Mouse (Mus musculus) limb, embryonic 12.5 days (tissue): ENCODE data around the gene Ankle1. TPM values are rescaled to one million over a fixed set of nuclear protein-coding genes. Genes with fewer than 3 reads are reported as not detected.
A peak's percentile ranks its signal among the peaks of the same experiment; 100 is the strongest.

ENCODE experiments used
- ATAC-seq: fragments of 200-750 bp; cut with Nextera tagmentation; 2 replicates; pipeline ENCODE4 v1.8.0; 2017; ENCODE audit warnings: low read depth, moderate TSS enrichment; ENCODE audit not compliant: insufficient number of reproducible peaks, insufficient read depth, low FRiP score, low TSS enrichment
- H3K27ac ChIP-seq: fragments of 300-500 bp; sonication (generic); 2 replicates; pipeline ENCODE4 v1.5.1; 2016; ENCODE audit warnings: mild to moderate bottlenecking, moderate library complexity
- H3K27me3 ChIP-seq: fragments of 300-500 bp; sonication (generic); 2 replicates; pipeline ENCODE4 v1.6.1; 2016; ENCODE audit warnings: mild to moderate bottlenecking, moderate library complexity
- H3K36me3 ChIP-seq: fragments of 300-500 bp; sonication (generic); 2 replicates; pipeline ENCODE4 v1.6.1; 2016; ENCODE audit warnings: mild to moderate bottlenecking, moderate library complexity
- H3K4me1 ChIP-seq: fragments of 300-500 bp; sonication (generic); replicated peaks from 2 replicates; pipeline ENCODE4 v1.6.1; 2016
- H3K4me2 ChIP-seq: fragments of 300-500 bp; sonication (generic); 2 replicates; pipeline ENCODE4 v1.6.1; 2016; ENCODE audit warnings: mild to moderate bottlenecking, moderate library complexity
- H3K4me3 ChIP-seq: fragments of 300-500 bp; sonication (generic); replicated peaks from 2 replicates; pipeline ENCODE4 v1.5.1; 2016; ENCODE audit warnings: mild to moderate bottlenecking
- H3K9ac ChIP-seq: fragments of 300-500 bp; sonication (generic); replicated peaks from 2 replicates; pipeline ENCODE4 v1.6.1; 2016; ENCODE audit warnings: mild to moderate bottlenecking, moderate library complexity
- H3K9me3 ChIP-seq: fragments of 300-500 bp; sonication (generic); 2 replicates; pipeline ENCODE4 v1.6.1; 2016; ENCODE audit warnings: mild to moderate bottlenecking, moderate library complexity
- WGBS: fragments of 180-500 bp; shearing (Covaris S2); methylation state at CpG from one replicate; pipeline ENCODE4 v1.1.7; 2016; 5-methylcytosine and 5-hydroxymethylcytosine counted together
- polyA plus RNA-seq: library from polyadenylated mRNA; unstranded; fragments of >200 nt; fragmentation: Nextera tagmentation; extraction: Ambion mirVana; gene quantifications from 2 replicates; pipeline ENCODE4 v1.2.1, GENCODE M21; 2016

Ankle1 gene
- polyA plus RNA-seq, 1 experiment from 2014 or later = 41.5 TPM

GRCm38 (mm10) chr8:71374616-71375206 is 31.1 kb upstream of the Ankle1 start:
- Histone ChIP-seq H3K27me3 (peaks cover 11% of the 10 kb centered on the region; the same call in 1 of the 2 replicates), H3K4me2 (no peak overlapping the region), H3K4me3 (no peak overlapping the region), H3K9me3 (no peaks in the 10 kb centered on the region), H3K36me3 (peaks cover 46% of the 10 kb centered on the region), H3K9ac (no peak overlapping the region), H3K27ac (no peak overlapping the region), H3K4me1 (peaks cover 36% of the 10 kb centered on the region)
- no peak for ATAC-seq
- 77% methylated on average over 17 of the region's 17 CpGs for WGBS

- Histone ChIP-seq H3K9ac (peak overlapping the region; percentile 59), H3K4me2 (peak overlapping the region; percentile 75), H3K4me3 (peak overlapping the region; percentile 33), H3K9me3 (no peaks in the 10 kb centered on the region), H3K27ac (no peak overlapping the region), H3K36me3 (peaks cover 43% of the 10 kb centered on the region), H3K27me3 (peaks cover 11% of the 10 kb centered on the region; the same call in 1 of the 2 replicates), H3K4me1 (peaks cover 42% of the 10 kb centered on the region)
- 5% methylated on average over 74 of the region's 74 CpGs for WGBS
- ATAC-seq = no peak
Measured at GRCm38 (mm10) chr8:71375581-71376422, 30.0 kb upstream of the Ankle1 start.

- peaks cover 11% of the 10 kb centered on the region; the same call in 1 of the 2 replicates for H3K27me3 ChIP-seq
- ATAC-seq = no peak
- H3K36me3 ChIP-seq = peaks cover 43% of the 10 kb centered on the region
- peak overlapping the region; percentile 75 for H3K4me2 ChIP-seq
- WGBS = 43% methylated on average over 8 of the region's 8 CpGs
- no peaks in the 10 kb centered on the region for H3K9me3 ChIP-seq
- no peak overlapping the region for H3K27ac ChIP-seq
- peak overlapping the region; percentile 59; the same call in 1 of the 2 replicates for H3K9ac ChIP-seq
- peaks cover 42% of the 10 kb centered on the region for H3K4me1 ChIP-seq
- H3K4me3 ChIP-seq = peak overlapping the region; percentile 33
Measured at GRCm38 (mm10) chr8:71376423-71377030, 29.3 kb upstream of the Ankle1 start.

GRCm38 (mm10) chr8:71379008-71379407 is 26.8 kb upstream of the Ankle1 start:
- peaks cover 58% of the 10 kb centered on the region for H3K4me1 ChIP-seq
- H3K9me3 ChIP-seq = no peaks in the 10 kb centered on the region
- peaks cover 11% of the 10 kb centered on the region; the same call in 1 of the 2 replicates for H3K27me3 ChIP-seq
- peaks cover 30% of the 10 kb centered on the region for H3K36me3 ChIP-seq
- peak overlapping the region; percentile 98 for H3K4me2 ChIP-seq
- peak overlapping the region; percentile 40; the same call in 1 of the 2 replicates for H3K9ac ChIP-seq
- no peak overlapping the region for H3K27ac ChIP-seq
- WGBS = 70% methylated on average over 4 of the region's 4 CpGs
- H3K4me3 ChIP-seq = peak overlapping the region; percentile 84
- no peak for ATAC-seq

GRCm38 (mm10) chr8:71379512-71380075 is 26.2 kb upstream of the Ankle1 start:
- peaks cover 58% of the 10 kb centered on the region for H3K4me1 ChIP-seq
- ATAC-seq = no peak
- peaks cover 11% of the 10 kb centered on the region; the same call in 1 of the 2 replicates for H3K27me3 ChIP-seq

GRCm38 (mm10) chr8:71380178-71381171 is 25.3 kb upstream of the Ankle1 start:
- H3K27me3 ChIP-seq = peaks cover 11% of the 10 kb centered on the region; the same call in 1 of the 2 replicates
- H3K4me3 ChIP-seq = peak overlapping the region; percentile 84
- no peak for ATAC-seq
- H3K9me3 ChIP-seq = no peaks in the 10 kb centered on the region; the same call in 1 of the 2 replicates
- H3K4me1 ChIP-seq = peaks cover 55% of the 10 kb centered on the region
- H3K27ac ChIP-seq = peak overlapping the region; percentile 91; the same call in 1 of the 2 replicates
- WGBS = 2% methylated on average over 72 of the region's 72 CpGs
- H3K4me2 ChIP-seq = peak overlapping the region; percentile 98
- H3K9ac ChIP-seq = peak overlapping the region; percentile 84
- H3K36me3 ChIP-seq = peaks cover 18% of the 10 kb centered on the region

More at GRCm38 (mm10) chr8:71379512-71380075, 26.2 kb upstream of the Ankle1 start:
- WGBS = 30% methylated on average over 3 of the region's 3 CpGs
- H3K36me3 ChIP-seq = peaks cover 24% of the 10 kb centered on the region
- H3K27ac ChIP-seq = no peak overlapping the region
- peak overlapping the region; percentile 84 for H3K9ac ChIP-seq
- peak overlapping the region; percentile 98 for H3K4me2 ChIP-seq
- H3K9me3 ChIP-seq = no peaks in the 10 kb centered on the region; the same call in 1 of the 2 replicates
- peak overlapping the region; percentile 84 for H3K4me3 ChIP-seq

- Histone ChIP-seq H3K4me1 (peaks cover 45% of the 10 kb centered on the region), H3K27ac (peak within 1 kb of the TSS; percentile 93), H3K4me2 (peak within 1 kb of the TSS; percentile 98), H3K9me3 (no peaks in the 10 kb centered on the region; the same call in 1 of the 2 replicates), H3K27me3 (peaks cover 11% of the 10 kb centered on the region; the same call in 1 of the 2 replicates), H3K36me3 (peaks cover 18% of the 10 kb centered on the region), H3K9ac (peak within 1 kb of the TSS; percentile 84), H3K4me3 (peak within 1 kb of the TSS; percentile 84)
- peak; percentile 52 for ATAC-seq
- under 1% methylated on average over 78 of the region's 89 CpGs for WGBS
Measured at GRCm38 (mm10) chr8:71381421-71381970, 24.3 kb upstream of the Ankle1 start, which contains the start of gene Nr2f6. Gene Nr2f6 (minus strand): TSS chr8:71381960.

- Histone ChIP-seq H3K4me2 (peak overlapping the region; percentile 98), H3K27ac (peak overlapping the region; percentile 93), H3K4me3 (peak overlapping the region; percentile 84), H3K4me1 (peaks cover 38% of the 10 kb centered on the region), H3K36me3 (peaks cover 16% of the 10 kb centered on the region), H3K27me3 (peaks cover 6% of the 10 kb centered on the region; the same call in 1 of the 2 replicates), H3K9me3 (no peaks in the 10 kb centered on the region; the same call in 1 of the 2 replicates), H3K9ac (peak overlapping the region; percentile 84)
- 2% methylated on average over 60 of the region's 80 CpGs for WGBS
- peak; percentile 81 for ATAC-seq
Measured at GRCm38 (mm10) chr8:71381971-71382961, 23.5 kb upstream of the Ankle1 start.

GRCm38 (mm10) chr8:71383396-71383795 is 22.4 kb upstream of the Ankle1 start:
- no peak overlapping the region for H3K4me2 ChIP-seq
- no peak overlapping the region for H3K4me3 ChIP-seq
- H3K9me3 ChIP-seq = no peaks in the 10 kb centered on the region; the same call in 1 of the 2 replicates
- H3K4me1 ChIP-seq = peaks cover 38% of the 10 kb centered on the region
- peak overlapping the region; percentile 93 for H3K27ac ChIP-seq
- ATAC-seq = no peak
- peak overlapping the region; percentile 31; the same call in 1 of the 2 replicates for H3K9ac ChIP-seq
- WGBS = 30% methylated on average over 12 of the region's 12 CpGs
- H3K27me3 ChIP-seq = no peaks in the 10 kb centered on the region; the same call in 1 of the 2 replicates
- H3K36me3 ChIP-seq = 0 out of 2 replicates have a peak, but pooled peaks cover 5% of the 10 kb centered on the region
